Mouse (Mus musculus): ENCODE data around the gene Gm4131. TPM values are rescaled to one million over a fixed set of nuclear protein-coding genes. Genes with fewer than 3 reads are reported as not detected.

The Gm4131 gene
- polyA plus RNA-seq, 1 experiment: not detected

GRCm38 (mm10) chr14:62530951-62531350 is 35.8 kb downstream of the Gm4131 start:
- WGBS: 59% methylated on average over 2 of the region's 2 CpGs
- Histone ChIP-seq H3K4me1 (ENCODE audit: control insufficient read depth, insufficient read depth, low read length) (no peaks in the 10 kb centered on the region), H3K4me3 (replicated peaks; ENCODE audit: extremely low read depth, low read depth, low read length) (no peak overlapping the region)
- TF ChIP-seq CTCF (IDR thresholded peaks at IDR 0.05; ENCODE audit: insufficient read depth, low read length) (no peak), POLR2A (IDR thresholded peaks at IDR 0.05; ENCODE audit: borderline replicate concordance, extremely low read depth, low read depth, low read length) (no peak)
- no peak for DNase-seq

GRCm38 (mm10) chr14:62512845-62513244 is 53.9 kb downstream of the Gm4131 start:
- no peak for TF ChIP-seq CTCF (IDR thresholded peaks at IDR 0.05; ENCODE audit: insufficient read depth, low read length)
- no peak for TF ChIP-seq POLR2A (IDR thresholded peaks at IDR 0.05; ENCODE audit: borderline replicate concordance, extremely low read depth, low read depth, low read length)
- Histone ChIP-seq H3K4me3 (replicated peaks; ENCODE audit: extremely low read depth, low read depth, low read length) (no peak overlapping the region), H3K4me1 (ENCODE audit: control insufficient read depth, insufficient read depth, low read length) (no peaks in the 10 kb centered on the region)
- DNase-seq: no peak
- 78% methylated on average over 1 of the region's 1 CpGs for WGBS

GRCm38 (mm10) chr14:62509350-62509749 is 57.4 kb downstream of the Gm4131 start:
- H3K4me3 ChIP-seq (replicated peaks; ENCODE audit: extremely low read depth, low read depth, low read length): no peak overlapping the region

GRCm38 (mm10) chr14:62506261-62506660 is 60.5 kb downstream of the Gm4131 start:
- Histone ChIP-seq H3K4me1 (ENCODE audit: control insufficient read depth, insufficient read depth, low read length) (no peaks in the 10 kb centered on the region), H3K4me3 (replicated peaks; ENCODE audit: extremely low read depth, low read depth, low read length) (no peak overlapping the region)
- 88% methylated on average over 3 of the region's 3 CpGs for WGBS
- no peak for DNase-seq
- TF ChIP-seq POLR2A (IDR thresholded peaks at IDR 0.05; ENCODE audit: borderline replicate concordance, extremely low read depth, low read depth, low read length): no peak
- no peak for TF ChIP-seq CTCF (IDR thresholded peaks at IDR 0.05; ENCODE audit: insufficient read depth, low read length)

More at GRCm38 (mm10) chr14:62509350-62509749, 57.4 kb downstream of the Gm4131 start:
- no peaks in the 10 kb centered on the region for H3K4me1 ChIP-seq (ENCODE audit: control insufficient read depth, insufficient read depth, low read length)
- DNase-seq: no peak
- 37% methylated on average over 3 of the region's 3 CpGs for WGBS
- no peak for TF ChIP-seq CTCF (IDR thresholded peaks at IDR 0.05; ENCODE audit: insufficient read depth, low read length)
- TF ChIP-seq POLR2A (IDR thresholded peaks at IDR 0.05; ENCODE audit: borderline replicate concordance, extremely low read depth, low read depth, low read length): no peak

- Histone ChIP-seq H3K4me3 (replicated peaks; ENCODE audit: extremely low read depth, low read depth, low read length) (no peak overlapping the region), H3K4me1 (ENCODE audit: control insufficient read depth, insufficient read depth, low read length) (no peaks in the 10 kb centered on the region)
- no peak for DNase-seq
- WGBS: 63% methylated on average over 7 of the region's 7 CpGs
- no peak for TF ChIP-seq CTCF (IDR thresholded peaks at IDR 0.05; ENCODE audit: insufficient read depth, low read length)
- TF ChIP-seq POLR2A (IDR thresholded peaks at IDR 0.05; ENCODE audit: borderline replicate concordance, extremely low read depth, low read depth, low read length): no peak
These were observed 69.3 kb downstream of the Gm4131 start for GRCm38 (mm10) chr14:62497391-62497790.

GRCm38 (mm10) chr14:62496501-62496900 is 70.2 kb downstream of the Gm4131 start:
- Histone ChIP-seq H3K4me3 (replicated peaks; ENCODE audit: extremely low read depth, low read depth, low read length) (no peak overlapping the region), H3K4me1 (ENCODE audit: control insufficient read depth, insufficient read depth, low read length) (no peaks in the 10 kb centered on the region)
- DNase-seq: no peak
- no peak for TF ChIP-seq POLR2A (IDR thresholded peaks at IDR 0.05; ENCODE audit: borderline replicate concordance, extremely low read depth, low read depth, low read length)
- TF ChIP-seq CTCF (IDR thresholded peaks at IDR 0.05; ENCODE audit: insufficient read depth, low read length): no peak
- 54% methylated on average over 1 of the region's 1 CpGs for WGBS

GRCm38 (mm10) chr14:62493456-62493855 is 73.3 kb downstream of the Gm4131 start:
- Histone ChIP-seq H3K4me3 (replicated peaks; ENCODE audit: extremely low read depth, low read depth, low read length) (no peak overlapping the region), H3K4me1 (ENCODE audit: control insufficient read depth, insufficient read depth, low read length) (no peaks in the 10 kb centered on the region)
- 65% methylated on average over 5 of the region's 5 CpGs for WGBS
- DNase-seq: no peak
- TF ChIP-seq CTCF (IDR thresholded peaks at IDR 0.05; ENCODE audit: insufficient read depth, low read length) (no peak), POLR2A (IDR thresholded peaks at IDR 0.05; ENCODE audit: borderline replicate concordance, extremely low read depth, low read depth, low read length) (no peak)

- peak; percentile 99 for TF ChIP-seq CTCF (IDR thresholded peaks at IDR 0.05; ENCODE audit: insufficient read depth, low read length)
- no peak for TF ChIP-seq POLR2A (IDR thresholded peaks at IDR 0.05; ENCODE audit: borderline replicate concordance, extremely low read depth, low read depth, low read length)
- Histone ChIP-seq H3K4me3 (replicated peaks; ENCODE audit: extremely low read depth, low read depth, low read length) (no peak overlapping the region), H3K4me1 (ENCODE audit: control insufficient read depth, insufficient read depth, low read length) (no peaks in the 10 kb centered on the region)
- peak; percentile 41 for DNase-seq
- WGBS: 28% methylated on average over 16 of the region's 16 CpGs
These were observed 74.4 kb downstream of the Gm4131 start for GRCm38 (mm10) chr14:62492196-62492850.

GRCm38 (mm10) chr14:62488270-62488669 is 78.5 kb downstream of the Gm4131 start:
- DNase-seq: no peak
- Histone ChIP-seq H3K4me1 (ENCODE audit: control insufficient read depth, insufficient read depth, low read length) (no peaks in the 10 kb centered on the region), H3K4me3 (replicated peaks; ENCODE audit: extremely low read depth, low read depth, low read length) (no peak overlapping the region)
- TF ChIP-seq POLR2A (IDR thresholded peaks at IDR 0.05; ENCODE audit: borderline replicate concordance, extremely low read depth, low read depth, low read length): no peak
- no peak for TF ChIP-seq CTCF (IDR thresholded peaks at IDR 0.05; ENCODE audit: insufficient read depth, low read length)
- WGBS: 81% methylated on average over 7 of the region's 7 CpGs

GRCm38 (mm10) chr14:62481381-62481780 is 85.3 kb downstream of the Gm4131 start:
- no peak overlapping the region for H3K4me3 ChIP-seq (replicated peaks; ENCODE audit: extremely low read depth, low read depth, low read length)
- no peaks in the 10 kb centered on the region for H3K4me1 ChIP-seq (ENCODE audit: control insufficient read depth, insufficient read depth, low read length)
- no peak for DNase-seq
- TF ChIP-seq POLR2A (IDR thresholded peaks at IDR 0.05; ENCODE audit: borderline replicate concordance, extremely low read depth, low read depth, low read length) (no peak), CTCF (IDR thresholded peaks at IDR 0.05; ENCODE audit: insufficient read depth, low read length) (no peak)
- 39% methylated on average over 8 of the region's 8 CpGs for WGBS
